Mouse (Mus musculus): Measurements from ENCODE around the gene Islr.

DNA sequence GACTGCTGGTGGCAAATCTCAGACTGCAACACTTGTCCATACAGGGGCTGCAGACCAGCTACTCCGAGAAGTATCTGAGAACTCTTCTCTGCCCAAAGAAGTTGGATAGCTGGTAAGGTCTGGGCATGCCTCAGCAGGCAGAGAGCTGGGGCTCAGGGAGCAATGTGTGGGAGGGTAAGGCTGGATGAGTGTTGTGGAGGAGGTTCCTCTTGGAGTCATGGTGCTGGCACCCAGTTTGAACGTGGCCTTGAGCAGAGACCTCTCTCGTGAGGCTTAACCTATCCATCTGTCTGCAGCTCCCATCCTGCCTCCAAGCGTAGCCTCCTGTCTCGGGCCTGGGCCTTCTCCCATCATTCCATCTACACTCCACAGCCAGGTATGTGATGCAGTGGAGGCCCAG lies 58.7 kb downstream of the Islr start:
- TF ChIP-seq POLR2A (IDR thresholded peaks at IDR 0.05; ENCODE audit: extremely low read depth, insufficient read depth, low read length) (no peak), CTCF (IDR thresholded peaks at IDR 0.05; ENCODE audit: low read depth, low read length) (no peak)

All from liver, adult 2 months (tissue).